9 mouse cellular contexts compared by ENCODE assay signal in the genomic region with DNA sequence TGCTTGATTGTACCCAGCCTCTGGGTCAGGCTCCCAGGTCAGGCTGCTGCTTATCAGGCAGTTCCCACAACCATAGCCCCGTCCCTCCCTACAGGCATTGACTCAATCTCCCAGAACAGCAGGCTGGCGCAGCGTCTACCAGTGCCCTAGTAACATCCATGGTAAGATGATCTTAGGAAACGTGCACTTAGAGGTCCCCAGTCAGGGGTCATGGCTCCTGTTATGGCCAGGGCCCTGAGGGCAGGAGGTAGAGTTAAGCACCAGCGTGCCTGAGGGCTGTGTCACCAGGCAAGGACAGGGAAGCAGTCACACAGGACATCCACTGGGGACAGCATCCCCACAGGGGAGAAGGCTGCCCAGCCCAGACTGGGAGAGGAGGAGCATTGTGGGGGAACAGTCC. TPM values are rescaled to one million over a fixed set of nuclear protein-coding genes. Genes with fewer than 3 reads are reported as not detected.
DNase-seq lines count a peak whose midpoint lies in the region; ATAC-seq lines count a peak whose summit lies in the region.
"Had no signal": no experiment of that assay in that cellular context is flagged by ENCODE, and none has a peak within 500 bp of the region (broad histone marks: within the 10 kb centered on the region; RNA-seq: fewer than 3 reads in every experiment).

No protein-coding gene starts in this region.

- H3K27ac ChIP-seq in kidney, embryonic 14.5 days (ENCODE audit: low read depth, low read length) = 0 out of 2 replicates have a peak overlapping the region, but pooled peaks have one; percentile 26
- H3K27ac ChIP-seq in limb, embryonic 11.5 days (replicated peaks; ENCODE audit: low read depth, low read length) = 0 out of 2 replicates have a peak overlapping the region, but pooled peaks have one; percentile 10
- peak overlapping the region; percentile 33; the same call in 1 of the 2 replicates for H3K27ac ChIP-seq in midbrain, embryonic 14.5 days (replicated peaks; ENCODE audit: low read depth, low read length)
- H3K27ac ChIP-seq in intestine, embryonic 15.5 days = no peak overlapping the region

- H3K4me3 ChIP-seq in kidney, embryonic 14.5 days (ENCODE audit: low read length) = no peak overlapping the region
- no peak overlapping the region for H3K4me3 ChIP-seq in limb, embryonic 11.5 days (ENCODE audit: low read depth, low read length)
- H3K4me3 ChIP-seq in midbrain, embryonic 14.5 days (replicated peaks; ENCODE audit: low read depth, low read length) = no peak overlapping the region
- H3K4me3 ChIP-seq in intestine, embryonic 15.5 days (replicated peaks) = no peak overlapping the region

- H3K4me1 ChIP-seq in kidney, embryonic 14.5 days (ENCODE audit: control insufficient read depth, insufficient read depth, low read length) = peaks cover 17% of the 10 kb centered on the region
- peaks cover 26% of the 10 kb centered on the region for H3K4me1 ChIP-seq in limb, embryonic 11.5 days (ENCODE audit: control insufficient read depth, insufficient read depth, low read length)
- peaks cover 20% of the 10 kb centered on the region for H3K4me1 ChIP-seq in midbrain, embryonic 14.5 days (ENCODE audit: control insufficient read depth, insufficient read depth, low read length)
- peaks cover 7% of the 10 kb centered on the region; the same call in 1 of the 2 replicates for H3K4me1 ChIP-seq in intestine, embryonic 15.5 days (replicated peaks)

- no peak overlapping the region for H3K4me2 ChIP-seq in kidney, embryonic 14.5 days (replicated peaks; ENCODE audit: low read depth, low read length)
- H3K4me2 ChIP-seq in limb, embryonic 11.5 days (ENCODE audit: low read depth, severe bottlenecking) = no peak overlapping the region
- H3K4me2 ChIP-seq in midbrain, embryonic 14.5 days (ENCODE audit: low read length) = no peak overlapping the region
- no peak overlapping the region for H3K4me2 ChIP-seq in intestine, embryonic 15.5 days (replicated peaks)

- peak; percentile 36 for DNase-seq in adrenal gland, adult 2 months
- DNase-seq in adrenal gland, adult 18-20 months (ENCODE audit: low spot score in 2 of 2) = no peak
- no peak for DNase-seq in kidney, adult 8-10 months
- DNase-seq in limb, embryonic 11.5 days (ENCODE audit: low spot score) = no peak
- no peak for DNase-seq in midbrain, embryonic 14.5 days
- DNase-seq in B cell, adult 2 months = no peak
- DNase-seq: kidney, postnatal 36 days had no signal

- H3K36me3 ChIP-seq in kidney, embryonic 14.5 days (ENCODE audit: control insufficient read depth, insufficient read depth, low read length) = peaks cover 51% of the 10 kb centered on the region
- H3K36me3 ChIP-seq in limb, embryonic 11.5 days (ENCODE audit: control insufficient read depth, insufficient read depth, low read length) = peaks cover 11% of the 10 kb centered on the region
- peaks cover 58% of the 10 kb centered on the region for H3K36me3 ChIP-seq in midbrain, embryonic 14.5 days (ENCODE audit: control insufficient read depth, insufficient read depth, low read length)
- H3K36me3 ChIP-seq in intestine, embryonic 15.5 days = peaks cover 25% of the 10 kb centered on the region

- H3K27me3 ChIP-seq in kidney, embryonic 14.5 days (ENCODE audit: control insufficient read depth, insufficient read depth, low read length) = no peaks in the 10 kb centered on the region
- no peaks in the 10 kb centered on the region for H3K27me3 ChIP-seq in limb, embryonic 11.5 days (ENCODE audit: control insufficient read depth, insufficient read depth, low read length)
- H3K27me3 ChIP-seq in midbrain, embryonic 14.5 days (ENCODE audit: control insufficient read depth, insufficient read depth, low read length) = no peaks in the 10 kb centered on the region
- H3K27me3 ChIP-seq in intestine, embryonic 15.5 days (replicated peaks) = no peaks in the 10 kb centered on the region

- H3K9ac ChIP-seq in kidney, embryonic 14.5 days (ENCODE audit: low read depth, low read length) = no peak overlapping the region
- 0 out of 2 replicates have a peak overlapping the region, but pooled peaks have one; percentile 24 for H3K9ac ChIP-seq in limb, embryonic 11.5 days (ENCODE audit: low read length)
- H3K9ac ChIP-seq in midbrain, embryonic 14.5 days (replicated peaks; ENCODE audit: low read length) = no peak overlapping the region
- no peak overlapping the region for H3K9ac ChIP-seq in intestine, embryonic 15.5 days

- H3K9me3 ChIP-seq in kidney, embryonic 14.5 days (ENCODE audit: control insufficient read depth, low read length) = no peaks in the 10 kb centered on the region
- H3K9me3 ChIP-seq in limb, embryonic 11.5 days (ENCODE audit: control insufficient read depth, low read length) = no peaks in the 10 kb centered on the region
- H3K9me3 ChIP-seq in midbrain, embryonic 14.5 days (ENCODE audit: control insufficient read depth, low read length) = no peaks in the 10 kb centered on the region
- H3K9me3 ChIP-seq in intestine, embryonic 15.5 days = no peaks in the 10 kb centered on the region

- 23% methylated on average over 5 of the region's 5 CpGs for WGBS in kidney, embryonic 14.5 days
- WGBS in limb, embryonic 11.5 days = 23% methylated on average over 5 of the region's 5 CpGs
- WGBS in midbrain, embryonic 14.5 days = 32% methylated on average over 5 of the region's 5 CpGs
- 43% methylated on average over 5 of the region's 5 CpGs for WGBS in intestine, embryonic 15.5 days

- ATAC-seq in kidney, embryonic 14.5 days (ENCODE audit: low FRiP score, low TSS enrichment) = no peak
- no peak for ATAC-seq in limb, embryonic 11.5 days (ENCODE audit: insufficient number of reproducible peaks, low FRiP score, low TSS enrichment, low read depth)
- ATAC-seq in midbrain, embryonic 14.5 days (ENCODE audit: low FRiP score, low TSS enrichment) = no peak
- no peak for ATAC-seq in intestine, embryonic 15.5 days

RNA-seq across cellular contexts. Expression of a gene that starts 1.6 kb away (rescaled TPM):
- total RNA-seq in adrenal gland, adult 2 months (2021) = 1 to 10 TPM in 1 of 2 experiments, under 1 TPM in 1; 0.52 to 2.1 TPM
- polyA plus RNA-seq in adrenal gland, adult 2 months (2012; rRNA removed) = 2.1 and 2.5 TPM in 2 replicates
- 1 to 10 TPM in 1 of 2 experiments, under 1 TPM in 1; 0.93 to 2.0 TPM for total RNA-seq in adrenal gland, adult 18-20 months (2021)
- 0.99 and 1.2 TPM in 2 replicates for polyA plus RNA-seq in kidney, embryonic 14.5 days (2014; fragmentation: Nextera tagmentation; extraction: Ambion mirVana)
- polyA plus RNA-seq in limb, embryonic 11.5 days (2014; fragmentation: Nextera tagmentation; extraction: Ambion mirVana) = 0.68 and 0.75 TPM in 2 replicates
- 0.61 and 0.70 TPM in 2 replicates for polyA plus RNA-seq in midbrain, embryonic 14.5 days (2014; fragmentation: Nextera tagmentation; extraction: Ambion mirVana)
- polyA plus RNA-seq in intestine, embryonic 15.5 days (2015; fragmentation: Nextera tagmentation; extraction: Ambion mirVana) = 0.29 and 0.36 TPM in 2 replicates

RNA-seq across cellular contexts. Expression of a gene that starts 7.4 kb away (rescaled TPM):
- total RNA-seq in adrenal gland, adult 2 months (2021) = 100 to 1,000 TPM in 1 of 2 experiments, 10 to 100 TPM in 1; 90.9 to 141 TPM
- 350 and 376 TPM in 2 replicates for polyA plus RNA-seq in adrenal gland, adult 2 months (2012; rRNA removed)
- total RNA-seq in adrenal gland, adult 18-20 months (2021) = 100 to 1,000 TPM in 1 of 2 experiments, 10 to 100 TPM in 1; 97.4 to 106 TPM
- polyA plus RNA-seq in kidney, embryonic 14.5 days (2014; fragmentation: Nextera tagmentation; extraction: Ambion mirVana) = 83.9 and 85.3 TPM in 2 replicates
- polyA plus RNA-seq in limb, embryonic 11.5 days (2014; fragmentation: Nextera tagmentation; extraction: Ambion mirVana) = 55.9 and 60.9 TPM in 2 replicates
- 58.2 and 75.9 TPM in 2 replicates for polyA plus RNA-seq in midbrain, embryonic 14.5 days (2014; fragmentation: Nextera tagmentation; extraction: Ambion mirVana)
- polyA plus RNA-seq in intestine, embryonic 15.5 days (2015; fragmentation: Nextera tagmentation; extraction: Ambion mirVana) = 53.5 and 67.8 TPM in 2 replicates

RNA-seq across cellular contexts. Expression of a gene that starts 13.7 kb away (rescaled TPM):
- 100 to 1,000 TPM; 302 to 466 TPM for total RNA-seq in adrenal gland, adult 2 months (2021)
- polyA plus RNA-seq in adrenal gland, adult 2 months (2012; rRNA removed) = 1,490 and 1,757 TPM in 2 replicates
- total RNA-seq in adrenal gland, adult 18-20 months (2021) = 100 to 1,000 TPM; 302 to 373 TPM
- polyA plus RNA-seq in kidney, embryonic 14.5 days (2014; fragmentation: Nextera tagmentation; extraction: Ambion mirVana) = 40.0 and 41.4 TPM in 2 replicates
- polyA plus RNA-seq in limb, embryonic 11.5 days (2014; fragmentation: Nextera tagmentation; extraction: Ambion mirVana) = 7.8 and 10.7 TPM in 2 replicates
- polyA plus RNA-seq in midbrain, embryonic 14.5 days (2014; fragmentation: Nextera tagmentation; extraction: Ambion mirVana) = 13.9 and 19.3 TPM in 2 replicates
- 73.0 and 77.0 TPM in 2 replicates for polyA plus RNA-seq in intestine, embryonic 15.5 days (2015; fragmentation: Nextera tagmentation; extraction: Ambion mirVana)

RNA-seq across cellular contexts. Expression of a gene that starts 21.0 kb away (rescaled TPM):
- 10 to 100 TPM; 13.9 to 15.1 TPM for total RNA-seq in adrenal gland, adult 2 months (2021)
- polyA plus RNA-seq in adrenal gland, adult 2 months (2012; rRNA removed) = 75.1 and 83.0 TPM in 2 replicates
- 10 to 100 TPM; 16.7 to 18.0 TPM for total RNA-seq in adrenal gland, adult 18-20 months (2021)
- polyA plus RNA-seq in kidney, embryonic 14.5 days (2014; fragmentation: Nextera tagmentation; extraction: Ambion mirVana) = 21.4 and 27.5 TPM in 2 replicates
- polyA plus RNA-seq in limb, embryonic 11.5 days (2014; fragmentation: Nextera tagmentation; extraction: Ambion mirVana) = 19.3 and 22.4 TPM in 2 replicates
- polyA plus RNA-seq in midbrain, embryonic 14.5 days (2014; fragmentation: Nextera tagmentation; extraction: Ambion mirVana) = 14.4 and 17.1 TPM in 2 replicates
- polyA plus RNA-seq in intestine, embryonic 15.5 days (2015; fragmentation: Nextera tagmentation; extraction: Ambion mirVana) = 14.0 and 18.7 TPM in 2 replicates

RNA-seq across cellular contexts. Expression of a gene that starts 37.2 kb away (rescaled TPM):
- total RNA-seq in adrenal gland, adult 2 months (2021) = 10 to 100 TPM; 21.1 to 27.3 TPM
- polyA plus RNA-seq in adrenal gland, adult 2 months (2012; rRNA removed) = 52.1 and 68.8 TPM in 2 replicates
- total RNA-seq in adrenal gland, adult 18-20 months (2021) = 10 to 100 TPM; 20.6 to 32.6 TPM
- polyA plus RNA-seq in kidney, embryonic 14.5 days (2014; fragmentation: Nextera tagmentation; extraction: Ambion mirVana) = 17.2 and 20.4 TPM in 2 replicates
- polyA plus RNA-seq in limb, embryonic 11.5 days (2014; fragmentation: Nextera tagmentation; extraction: Ambion mirVana) = 19.2 and 19.7 TPM in 2 replicates
- polyA plus RNA-seq in midbrain, embryonic 14.5 days (2014; fragmentation: Nextera tagmentation; extraction: Ambion mirVana) = 29.4 and 46.9 TPM in 2 replicates
- 21.4 and 24.9 TPM in 2 replicates for polyA plus RNA-seq in intestine, embryonic 15.5 days (2015; fragmentation: Nextera tagmentation; extraction: Ambion mirVana)

Comparison
In these comparisons a context has a peak if more than half of its experiments do, and no peak if none do; other contexts are left out.
1. RNA of a gene that starts 13.7 kb away (polyA plus RNA-seq): 1,490 to 1,757 TPM in adrenal gland, adult 2 months; 73.0 to 77.0 TPM in intestine, embryonic 15.5 days, 40.0 to 41.4 TPM in kidney, embryonic 14.5 days, 13.9 to 19.3 TPM in midbrain, embryonic 14.5 days and 7.8 to 10.7 TPM in limb, embryonic 11.5 days; every median in the first group is over 10 times any median in the second.